ENCODE assay signal across 24 mouse cellular contexts in genomic region chr5:113193762-113194161, GRCm38 (mm10). TPM values are rescaled to one million over a fixed set of nuclear protein-coding genes. Genes with fewer than 3 reads are reported as not detected.
DNase-seq lines count a peak whose midpoint lies in the region; ATAC-seq and TF ChIP-seq lines count a peak whose summit lies in the region.
"Had no signal": no experiment of that assay in that cellular context is flagged by ENCODE, and none has a peak within 500 bp of the region (broad histone marks: within the 10 kb centered on the region; RNA-seq: fewer than 3 reads in every experiment).

No protein-coding gene starts in this region.

- no peak for ATAC-seq in lung, postnatal 0 days
- no peak for ATAC-seq in G1E (ENCODE audit: extremely low read depth, insufficient number of reproducible peaks, low FRiP score, poor library complexity, severe bottlenecking)
- ATAC-seq: hindbrain, embryonic 16.5 days; midbrain, embryonic 13.5 days had no signal

- DNase-seq in kidney, adult 2 months, result no peak
- DNase-seq in kidney, postnatal 4 days, result no peak
- no peak for DNase-seq in lung, adult 2 months
- DNase-seq in lung, postnatal 0 days (ENCODE audit: low spot score), result no peak
- DNase-seq in G1E (ENCODE audit: low spot score) (no peak), adipocyte (ENCODE audit: low spot score) (no peak)
- peak; percentile 58 for DNase-seq in layer of hippocampus, adult 9-11 months
- DNase-seq: adrenal gland, adult 8-10 months; cerebellum, adult 11-12 months; cerebellum, postnatal 36 days; heart, postnatal 4 days; kidney, adult 18-20 months; thymus, postnatal 36 days had no signal

- H3K27me3 ChIP-seq in kidney, adult 2 months (replicated peaks; ENCODE audit: control insufficient read depth, insufficient read depth, low read length), result no peaks in the 10 kb centered on the region
- no peaks in the 10 kb centered on the region for H3K27me3 ChIP-seq in lung, postnatal 0 days (replicated peaks; ENCODE audit: insufficient read depth, low read length)
- peaks cover 3% of the 10 kb centered on the region; the same call in 1 of the 2 replicates for H3K27me3 ChIP-seq in G1E (ENCODE audit: insufficient read depth, low read length)
- H3K27me3 ChIP-seq: lung, embryonic 15.5 days; midbrain, embryonic 13.5 days had no signal

- no peak overlapping the region for H3K27ac ChIP-seq in kidney, adult 2 months (ENCODE audit: insufficient read depth, low read depth, low read length)
- H3K27ac ChIP-seq in lung, postnatal 0 days (ENCODE audit: low read length), result no peak overlapping the region
- H3K27ac ChIP-seq: lung, embryonic 15.5 days; midbrain, embryonic 13.5 days had no signal

- no peak overlapping the region for H3K9ac ChIP-seq in lung, postnatal 0 days (replicated peaks; ENCODE audit: low read depth)
- H3K9ac ChIP-seq: lung, embryonic 15.5 days; midbrain, embryonic 13.5 days had no signal

- no peak for TF ChIP-seq EP300 in lung, postnatal 0 days (IDR thresholded peaks at IDR 0.05)

- no peak for TF ChIP-seq POLR2A in kidney, adult 2 months (IDR thresholded peaks at IDR 0.05; ENCODE audit: low read depth, low read length)
- TF ChIP-seq POLR2A in lung, adult 2 months (IDR thresholded peaks at IDR 0.05; ENCODE audit: borderline replicate concordance, extremely low read depth, low read depth, low read length), result no peak

- no peak overlapping the region for H3K4me2 ChIP-seq in lung, postnatal 0 days (replicated peaks; ENCODE audit: low read depth, low read length)
- H3K4me2 ChIP-seq: liver, embryonic 11.5 days; lung, embryonic 15.5 days; midbrain, embryonic 13.5 days had no signal

- H3K4me3 ChIP-seq in kidney, adult 2 months (ENCODE audit: insufficient read depth, low read depth, low read length), result peak overlapping the region; percentile 48; the same call in 1 of the 2 replicates
- H3K4me3 ChIP-seq in lung, adult 2 months (replicated peaks; ENCODE audit: extremely low read depth, low read depth, low read length), result peak overlapping the region; percentile 1
- no peak overlapping the region for H3K4me3 ChIP-seq in lung, postnatal 0 days (ENCODE audit: low read depth, low read length)
- H3K4me3 ChIP-seq in G1E (ENCODE audit: low read depth, low read length), result peak overlapping the region; percentile 27; the same call in 1 of the 2 replicates
- H3K4me3 ChIP-seq: erythroblast, embryonic 14.5 days; lung, embryonic 15.5 days; midbrain, embryonic 13.5 days; myocyte had no signal

- 78% methylated on average over 18 of the region's 18 CpGs for WGBS in kidney, adult 2 months
- WGBS in lung, adult 2 months, result 80% methylated on average over 18 of the region's 18 CpGs
- WGBS in lung, postnatal 0 days, result 88% methylated on average over 18 of the region's 18 CpGs

- H3K36me3 ChIP-seq in kidney, adult 2 months (ENCODE audit: control insufficient read depth, insufficient read depth, low read length), result no peaks in the 10 kb centered on the region
- H3K36me3 ChIP-seq in lung, postnatal 0 days (ENCODE audit: insufficient read depth, low read length), result no peaks in the 10 kb centered on the region
- no peaks in the 10 kb centered on the region for H3K36me3 ChIP-seq in G1E (replicated peaks)
- H3K36me3 ChIP-seq: lung, embryonic 15.5 days; midbrain, embryonic 13.5 days had no signal

- H3K4me1 ChIP-seq in kidney, adult 2 months (ENCODE audit: control insufficient read depth, insufficient read depth, low read length), result 0 out of 2 replicates have a peak, but pooled peaks cover 3% of the 10 kb centered on the region
- H3K4me1 ChIP-seq in lung, adult 2 months (ENCODE audit: control insufficient read depth, insufficient read depth, low read length), result peaks cover 9% of the 10 kb centered on the region
- no peaks in the 10 kb centered on the region; the same call in 1 of the 2 replicates for H3K4me1 ChIP-seq in lung, postnatal 0 days (ENCODE audit: insufficient read depth, low read depth, low read length)
- H3K4me1 ChIP-seq in G1E (ENCODE audit: insufficient read depth, low read depth, low read length), result no peaks in the 10 kb centered on the region
- H3K4me1 ChIP-seq: lung, embryonic 15.5 days had no signal

- H3K9me3 ChIP-seq in lung, postnatal 0 days (ENCODE audit: low read length), result no peaks in the 10 kb centered on the region
- peaks cover 97% of the 10 kb centered on the region for H3K9me3 ChIP-seq in G1E (replicated peaks)
- H3K9me3 ChIP-seq: lung, embryonic 15.5 days; midbrain, embryonic 13.5 days had no signal

- no peak for TF ChIP-seq CTCF in kidney, adult 2 months (conservative IDR thresholded peaks at IDR 0.05; ENCODE audit: insufficient read depth, insufficient read length, low read depth, low read length)
- no peak for TF ChIP-seq CTCF in lung, adult 2 months (IDR thresholded peaks at IDR 0.05; ENCODE audit: insufficient read depth, low read length)
- no peak for TF ChIP-seq CTCF in lung, postnatal 0 days (IDR thresholded peaks at IDR 0.05)
- TF ChIP-seq CTCF in G1E (IDR thresholded peaks at IDR 0.05; ENCODE audit: low read depth, low read length), result no peak

RNA-seq across cellular contexts. Expression of gene 2900026A02Rik, which starts 27.3 kb away (rescaled TPM):
- 14.3 and 15.0 TPM in 2 replicates for polyA plus RNA-seq in kidney, adult 2 months (2012; rRNA removed)
- polyA plus RNA-seq in lung, adult 2 months (2012; rRNA removed), result 29.0 and 32.0 TPM in 2 replicates
- 6.3 and 6.9 TPM in 2 replicates for polyA plus RNA-seq in lung, postnatal 0 days (2015; fragmentation: Nextera tagmentation; extraction: Ambion mirVana)
- total RNA-seq in G1E (2014; fragmentation: Nextera tagmentation) (not detected in 2 replicates), G1E (2017) (0.05 and 0.06 TPM in 2 replicates)
- polyA plus RNA-seq in G1E (2012), result not detected in 2 replicates

RNA-seq across cellular contexts. Expression of gene Tmem211, which starts 32.9 kb away (rescaled TPM):
- not detected in 2 replicates for polyA plus RNA-seq in kidney, adult 2 months (2012; rRNA removed)
- polyA plus RNA-seq in lung, adult 2 months (2012; rRNA removed), result 0.08 TPM in 1 of 2 replicates, not detected in the other
- not detected in 2 replicates for polyA plus RNA-seq in lung, postnatal 0 days (2015; fragmentation: Nextera tagmentation; extraction: Ambion mirVana)
- total RNA-seq in G1E (2014; fragmentation: Nextera tagmentation) (not detected in 2 replicates), G1E (2017) (not detected in 2 replicates)
- not detected in 2 replicates for polyA plus RNA-seq in G1E (2012)
- total RNA-seq: adrenal gland, adult 8-10 months; granulocyte monocyte progenitor cell, adult 5-6 weeks; heart, postnatal 4 days; left cerebral cortex, postnatal 25 days; neutrophil, adult 5-6 weeks had no signal
- polyA plus RNA-seq: erythroblast, embryonic 14.5 days; heart, embryonic 14.5 days; hindbrain, embryonic 16.5 days; liver, embryonic 11.5 days; lung, embryonic 15.5 days; midbrain, embryonic 13.5 days; myocyte; testis, adult 2 months had no signal
